Mouse (Mus musculus) monocyte, adult 2 months (primary cell): Measurements from ENCODE around the gene Pqlc2.

Experiments used
- DNase-seq, 2 experiments: peaks; one replicate each; pipeline ENCODE4 v3.0.0; 2022; ENCODE audit warnings: low spot score in 2 of 2, low read depth in 1 of 2

Pqlc2 gene

DNA sequence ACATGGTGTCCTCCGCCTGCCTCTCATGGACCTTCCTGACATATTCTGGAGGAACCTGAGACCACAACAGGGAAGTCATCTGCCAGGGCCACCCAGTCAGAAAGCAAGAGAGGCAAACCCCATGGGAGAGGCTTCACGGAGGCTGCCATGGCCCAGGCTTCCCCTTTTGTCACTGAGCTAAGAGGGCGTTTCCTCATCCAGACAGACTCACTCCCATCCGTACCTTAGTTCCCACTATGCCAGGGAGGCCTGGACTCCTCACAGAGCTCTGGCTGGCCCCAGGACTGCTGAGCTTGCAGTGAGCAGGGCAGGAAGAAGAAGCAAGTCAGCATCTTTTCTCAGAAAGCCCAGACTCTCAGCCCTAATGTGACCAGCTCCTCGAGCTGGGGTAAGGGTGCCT is 2.6 kb downstream of the Pqlc2 start:
- peak; percentile 52 to 64 for DNase-seq

DNA sequence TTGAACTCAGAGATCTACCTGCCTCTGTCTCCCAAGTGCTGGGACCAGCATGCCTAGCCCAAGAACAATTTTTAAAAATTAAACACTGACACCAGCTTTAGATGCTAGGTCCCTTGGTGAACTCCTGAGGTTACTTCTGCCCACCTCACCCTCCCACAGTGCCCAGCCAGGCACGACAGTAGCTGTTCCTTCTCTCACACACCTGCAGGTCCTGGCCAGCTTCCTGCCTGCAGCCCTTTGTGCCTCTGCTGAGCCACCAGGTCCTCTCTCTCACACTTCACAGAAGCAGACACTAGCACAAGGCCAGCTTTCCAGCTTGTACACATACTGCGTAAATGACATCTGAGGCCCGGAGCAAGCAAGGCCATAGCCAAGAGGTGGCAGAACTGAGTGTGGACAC is 5.0 kb downstream of the Pqlc2 start:
- no peak for DNase-seq

DNA sequence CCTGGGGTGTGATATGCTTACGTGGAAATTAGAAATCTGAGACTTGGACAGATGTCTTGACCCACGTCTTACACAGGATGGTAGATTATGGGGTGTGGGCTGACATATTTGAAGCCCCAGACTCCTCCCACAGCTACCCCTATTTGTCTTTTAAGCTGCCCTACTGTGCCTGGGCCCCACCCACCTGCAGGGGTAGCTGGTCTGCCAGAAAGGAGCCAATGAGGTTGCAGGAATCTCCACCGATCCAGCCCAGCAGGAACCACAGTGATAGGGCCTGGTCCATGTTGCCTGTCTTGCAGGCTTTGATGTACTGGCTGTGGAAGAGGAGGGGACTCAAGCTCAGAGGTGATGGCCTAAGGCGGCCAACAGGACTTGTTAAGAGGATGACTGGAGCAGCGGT is 8.3 kb downstream of the Pqlc2 start:
- DNase-seq, result no peak

DNA sequence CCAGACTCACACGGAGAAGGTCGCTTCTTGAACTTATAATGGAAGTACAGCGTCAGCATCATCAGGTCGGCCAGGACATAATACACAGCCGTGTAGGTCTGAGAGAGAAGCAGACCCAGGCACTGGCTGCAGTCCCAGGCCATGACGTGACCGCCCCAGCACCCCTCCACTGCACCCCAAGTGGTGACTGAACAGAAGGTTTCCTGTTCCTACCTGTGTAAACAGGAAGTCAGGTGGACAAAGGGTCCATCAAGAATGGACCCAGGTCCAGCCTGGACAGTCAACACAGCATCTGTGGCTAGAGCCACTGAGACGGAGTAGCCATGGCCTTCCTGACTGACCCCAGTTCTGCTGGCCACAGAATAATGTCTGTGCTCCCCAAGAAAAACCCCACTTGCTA is 8.7 kb downstream of the Pqlc2 start:
- no peak for DNase-seq

DNA sequence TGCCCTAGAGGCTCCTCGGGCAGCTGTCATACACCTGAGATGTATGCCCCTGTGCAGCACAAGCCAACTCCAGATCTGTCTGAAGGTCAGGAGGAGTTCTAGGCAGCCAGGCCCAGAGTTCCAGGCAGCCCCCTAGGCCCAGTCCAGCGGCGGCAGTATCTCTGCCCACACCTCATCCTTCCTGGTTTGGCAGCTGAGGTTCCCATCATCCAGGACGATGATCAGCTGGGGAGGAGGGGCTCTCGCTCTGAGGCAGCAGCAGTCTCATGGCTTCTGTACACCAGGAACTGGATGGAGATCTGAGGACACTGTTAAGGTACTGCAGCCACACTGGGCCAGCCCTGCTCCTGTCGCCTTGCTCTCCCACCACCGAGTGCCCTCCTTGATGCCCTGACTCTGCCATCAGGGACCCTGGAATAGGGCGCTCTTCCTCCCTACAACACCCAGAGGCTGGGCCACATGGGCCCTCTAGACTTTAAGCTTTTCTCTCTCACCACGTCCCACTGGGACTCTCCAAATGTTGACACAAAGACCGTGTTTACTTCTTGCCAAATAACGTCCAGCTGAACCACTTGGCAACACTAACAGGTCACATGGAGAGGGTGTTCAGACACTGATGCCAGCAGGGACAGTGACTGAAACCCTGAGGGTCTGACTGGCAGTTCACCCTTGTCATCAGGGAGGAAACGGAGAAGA is 11.7 kb downstream of the Pqlc2 start:
- DNase-seq, result no peak

DNA sequence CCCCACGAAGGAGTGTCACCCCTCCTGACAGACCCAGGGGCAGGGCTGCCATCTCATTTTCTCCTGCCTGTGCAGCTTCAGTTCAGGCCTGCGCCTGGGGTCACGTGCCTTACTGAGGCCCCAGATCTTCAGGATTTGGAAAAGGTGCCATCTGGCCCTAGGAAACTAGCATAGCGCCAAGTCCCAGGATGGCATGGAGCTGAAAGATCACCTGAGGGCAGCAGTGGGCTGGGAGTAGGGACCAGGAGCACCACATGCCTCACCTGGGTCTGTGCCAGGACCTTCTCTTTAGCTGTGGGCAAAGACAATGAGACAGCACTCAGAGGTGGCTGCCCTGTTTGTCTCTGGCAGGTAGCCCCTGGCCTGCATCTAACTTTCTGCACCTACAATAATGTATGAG is 12.9 kb downstream of the Pqlc2 start:
- DNase-seq, result no peak

DNA sequence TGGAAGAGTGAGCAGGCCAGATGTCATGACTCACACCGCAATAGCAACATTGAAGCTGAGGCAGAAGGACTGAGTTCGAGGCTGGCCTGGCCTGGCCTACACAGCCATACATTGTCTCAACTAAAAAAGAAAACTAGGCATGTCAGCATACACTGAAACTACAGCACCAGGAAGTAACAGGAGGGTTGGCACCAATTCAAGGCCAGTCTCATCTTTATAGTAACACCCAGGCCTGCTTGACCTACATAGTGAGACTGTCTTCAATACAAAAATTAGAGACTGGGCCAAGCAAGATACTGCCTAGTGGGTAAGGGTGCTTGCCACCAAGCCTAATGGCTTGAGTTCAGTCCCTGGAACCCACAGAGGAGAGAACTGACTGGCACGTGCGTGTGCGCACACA is 18.5 kb downstream of the Pqlc2 start:
- DNase-seq, result no peak

DNA sequence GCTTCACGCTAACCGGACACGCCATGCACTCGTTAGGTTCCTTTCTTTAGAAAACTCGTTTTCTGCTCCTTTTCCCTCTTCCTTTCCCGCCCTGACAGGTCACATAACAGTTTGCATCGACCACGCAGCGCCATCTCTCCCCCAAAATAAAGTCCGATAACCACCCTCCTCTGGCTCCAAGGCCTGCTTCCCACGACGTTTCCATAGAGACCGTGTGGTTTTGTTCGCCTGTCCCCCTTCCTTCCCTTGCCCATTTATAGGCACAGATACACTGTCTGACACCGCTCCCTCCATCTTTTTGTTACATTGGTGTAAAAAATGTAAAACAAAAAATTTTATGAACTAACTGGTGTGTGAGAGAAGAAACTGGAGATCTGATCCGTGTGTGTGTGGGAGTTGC is 19.4 kb downstream of the Pqlc2 start:
- DNase-seq, result no peak

DNA sequence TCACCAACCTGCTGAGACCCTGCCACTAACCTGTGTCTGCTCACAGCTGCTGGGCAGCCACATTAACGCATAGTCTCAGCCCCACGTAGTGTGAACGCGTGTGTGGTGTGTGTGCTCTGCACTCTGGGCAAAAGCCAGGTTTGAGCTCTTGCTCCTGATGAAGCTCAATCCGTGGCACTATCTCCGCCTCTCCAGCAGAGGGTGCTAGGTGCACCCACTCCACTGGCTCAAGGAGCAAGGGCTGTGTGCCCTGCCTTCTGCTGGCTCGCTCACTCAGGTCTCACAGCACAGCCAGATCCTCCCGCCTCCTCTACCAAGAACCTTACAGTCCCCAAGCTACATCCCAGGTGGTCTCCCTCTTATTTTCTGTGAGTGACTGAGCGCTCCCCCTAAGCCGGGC is 21.5 kb downstream of the Pqlc2 start:
- no peak for DNase-seq

DNA sequence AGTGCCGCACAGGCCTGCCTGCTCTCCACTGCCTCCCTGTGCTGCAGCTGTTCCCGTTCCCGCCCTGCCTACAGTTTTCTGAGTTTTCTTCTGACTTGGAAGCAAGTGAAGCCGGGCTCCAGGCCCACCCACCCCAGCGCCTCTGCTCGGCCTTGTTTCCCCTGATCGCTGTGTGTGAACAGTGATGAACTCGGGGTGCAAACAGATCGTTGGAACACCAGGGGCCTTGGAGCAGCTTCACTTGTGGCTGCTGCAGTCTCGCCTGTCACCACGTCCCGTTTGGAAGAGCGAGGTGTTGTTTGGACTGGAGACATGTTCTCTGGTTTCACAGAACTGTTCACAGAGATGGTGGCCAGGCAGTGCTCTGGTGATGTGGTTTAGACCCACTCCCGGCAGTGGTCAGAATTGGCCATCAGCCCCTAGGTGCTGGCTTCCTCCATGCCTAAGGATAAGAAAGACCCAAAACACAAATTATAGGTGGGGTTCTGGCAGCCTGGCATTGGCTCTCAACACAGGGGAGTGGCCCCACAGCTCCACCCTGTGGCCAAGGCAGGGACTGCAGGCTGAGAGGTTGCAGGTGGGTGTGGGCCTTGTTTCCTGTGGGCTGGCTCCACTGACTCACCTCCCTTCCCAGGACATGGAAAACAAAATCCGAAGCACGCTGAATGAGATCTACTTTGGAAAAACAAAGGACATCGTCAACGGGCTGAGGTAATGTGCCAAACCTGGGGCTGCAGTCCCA is 23.2 kb downstream of the Pqlc2 start:
- peak; percentile 23 to 43 for DNase-seq

DNA sequence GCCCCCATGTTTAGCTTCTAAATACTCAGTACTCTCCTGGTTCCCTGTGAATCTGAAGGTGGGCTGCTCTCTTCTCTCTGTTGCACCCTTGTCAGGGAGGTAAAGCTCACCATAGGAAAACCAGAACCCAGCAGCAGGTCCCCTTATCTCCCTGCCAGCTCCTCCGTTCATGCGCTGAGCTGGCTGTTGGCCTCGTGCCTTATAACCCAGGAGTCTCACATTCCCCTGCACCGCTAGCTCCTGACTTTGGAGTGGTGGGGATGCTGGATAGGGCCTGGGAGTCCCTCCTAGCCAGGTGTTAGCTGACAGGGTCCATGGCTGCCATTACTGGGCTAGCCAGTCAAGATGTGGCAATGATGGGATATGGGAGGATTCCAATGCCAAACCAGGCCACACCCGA is 24.3 kb downstream of the Pqlc2 start:
- no peak for DNase-seq

DNA sequence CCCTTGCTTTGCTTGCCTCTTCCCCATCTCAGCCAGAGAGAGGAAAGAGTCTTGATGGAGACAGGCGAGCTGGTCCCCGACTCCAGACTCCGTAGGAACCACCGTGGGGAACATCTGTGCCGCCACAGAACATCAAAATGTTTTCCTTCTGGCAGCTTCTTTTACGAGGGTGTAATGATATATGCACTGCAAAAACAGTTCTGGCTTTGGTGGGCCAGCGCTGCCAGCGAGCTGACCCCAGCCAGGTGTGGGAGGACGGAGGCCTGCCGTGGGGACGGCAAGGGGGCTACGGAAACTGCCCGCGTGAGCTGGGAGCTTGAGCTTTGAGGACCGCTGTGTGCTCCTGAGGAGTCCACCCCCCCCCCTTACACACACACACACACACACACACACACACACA is 25.6 kb downstream of the Pqlc2 start:
- no peak for DNase-seq

DNA sequence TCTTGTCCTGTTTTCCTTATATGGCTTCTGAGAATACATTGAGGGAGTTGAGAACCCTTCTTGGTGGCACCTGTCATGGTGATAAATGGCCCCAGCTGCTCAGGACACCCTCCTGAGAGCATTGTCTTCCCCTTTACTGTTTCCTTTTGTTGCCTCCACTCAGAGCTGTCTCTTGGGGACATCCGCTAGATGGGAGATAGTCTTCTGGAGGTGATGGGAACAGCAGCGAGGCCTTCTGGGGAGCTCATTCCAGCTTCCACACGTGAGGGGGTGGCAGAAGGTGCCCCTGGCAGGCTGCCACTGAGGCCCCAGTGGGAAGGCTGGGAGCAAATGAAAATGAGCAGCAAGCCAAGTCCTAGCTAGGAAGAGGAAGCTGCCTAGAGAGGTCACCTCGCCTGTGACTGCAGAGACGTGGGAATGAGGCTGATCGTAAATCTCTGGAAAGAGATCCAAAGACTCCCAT is 27.5 kb downstream of the Pqlc2 start:
- no peak for DNase-seq

DNA sequence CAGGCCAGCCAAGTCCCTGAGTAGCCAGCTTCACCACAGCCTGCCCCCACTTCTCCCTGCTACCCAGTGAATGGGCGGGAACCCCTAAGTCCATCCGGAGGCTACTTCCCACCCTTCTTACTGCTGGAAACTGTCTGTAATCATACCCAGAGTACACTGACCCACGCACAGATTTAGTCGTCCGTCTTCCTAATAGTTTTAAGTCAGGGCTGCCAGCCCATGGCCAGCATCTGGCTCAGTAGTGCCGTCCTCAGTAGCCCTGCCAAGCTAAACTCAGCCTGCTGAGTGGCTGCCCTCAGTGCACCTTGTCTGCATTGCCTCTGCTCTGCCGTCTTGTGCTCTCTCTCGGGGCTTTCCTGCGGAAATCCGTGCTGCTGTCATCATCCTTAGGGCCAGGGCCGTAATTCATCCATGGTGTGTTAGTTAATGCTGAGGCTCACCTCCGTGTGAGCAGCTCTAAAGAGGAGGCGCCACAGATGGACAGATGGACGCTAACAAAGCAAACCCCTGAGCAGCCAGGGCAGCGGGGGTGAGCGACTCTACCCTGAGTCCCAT is 28.6 kb downstream of the Pqlc2 start:
- DNase-seq, result no peak

DNA sequence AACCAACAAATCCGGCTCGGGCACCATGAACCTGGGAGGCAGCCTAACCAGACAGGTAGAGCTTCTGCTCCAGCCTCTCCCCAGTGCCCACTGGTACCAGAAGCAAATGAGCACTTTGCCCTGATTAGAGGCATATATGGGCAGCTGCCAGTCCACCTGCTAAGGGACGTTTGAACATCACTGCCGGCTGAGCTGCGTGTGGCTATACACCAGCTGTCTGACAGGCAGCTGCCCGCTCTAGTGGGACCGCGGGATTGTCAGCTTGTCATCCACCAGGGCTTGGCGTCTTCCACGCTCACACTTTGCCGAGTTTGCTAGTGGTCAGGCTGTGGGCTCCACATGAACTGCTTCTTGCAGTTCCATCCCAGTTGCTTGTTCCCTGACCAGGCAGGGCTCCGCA is 30.0 kb downstream of the Pqlc2 start:
- no peak for DNase-seq

DNA sequence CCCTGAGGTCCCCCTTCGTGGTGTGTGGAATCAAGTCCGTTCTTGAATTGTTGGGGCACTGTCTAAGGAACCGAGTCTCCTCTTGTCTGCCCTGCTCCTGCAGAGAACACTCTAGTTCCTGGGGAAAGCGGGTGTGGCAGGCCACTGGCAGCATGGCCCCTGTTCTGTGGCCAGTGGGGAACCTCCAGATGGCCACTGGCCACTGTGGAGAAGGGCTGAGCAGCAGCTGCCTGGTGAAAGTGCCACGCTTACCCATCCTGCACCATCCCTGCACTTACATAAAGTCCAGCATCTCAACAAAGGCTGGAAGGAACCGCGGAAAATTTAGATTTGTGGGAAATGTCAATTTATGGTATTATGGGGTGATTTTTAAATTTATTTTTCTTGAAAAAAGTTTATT is 34.1 kb downstream of the Pqlc2 start:
- no peak for DNase-seq

DNA sequence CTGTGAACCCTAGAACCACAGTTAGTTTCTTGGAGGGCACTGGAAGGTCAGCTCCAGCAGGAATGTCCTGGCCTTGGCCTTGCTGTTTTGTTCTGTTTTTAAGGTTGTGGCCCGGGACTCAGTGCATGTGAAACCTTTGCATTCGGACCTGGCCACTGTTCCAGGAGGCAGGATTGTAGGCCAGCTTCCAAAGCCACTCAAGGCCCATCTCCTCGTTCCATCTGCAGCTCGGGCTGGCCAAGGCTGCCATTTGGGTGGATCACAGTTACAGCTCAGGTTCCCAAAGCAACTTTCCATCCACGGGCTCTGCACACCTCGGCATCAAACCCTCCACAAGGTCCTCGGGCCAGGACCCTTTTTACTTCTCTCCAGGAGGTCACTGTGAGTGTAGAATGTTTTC is 35.9 kb downstream of the Pqlc2 start:
- DNase-seq, result no peak

DNA sequence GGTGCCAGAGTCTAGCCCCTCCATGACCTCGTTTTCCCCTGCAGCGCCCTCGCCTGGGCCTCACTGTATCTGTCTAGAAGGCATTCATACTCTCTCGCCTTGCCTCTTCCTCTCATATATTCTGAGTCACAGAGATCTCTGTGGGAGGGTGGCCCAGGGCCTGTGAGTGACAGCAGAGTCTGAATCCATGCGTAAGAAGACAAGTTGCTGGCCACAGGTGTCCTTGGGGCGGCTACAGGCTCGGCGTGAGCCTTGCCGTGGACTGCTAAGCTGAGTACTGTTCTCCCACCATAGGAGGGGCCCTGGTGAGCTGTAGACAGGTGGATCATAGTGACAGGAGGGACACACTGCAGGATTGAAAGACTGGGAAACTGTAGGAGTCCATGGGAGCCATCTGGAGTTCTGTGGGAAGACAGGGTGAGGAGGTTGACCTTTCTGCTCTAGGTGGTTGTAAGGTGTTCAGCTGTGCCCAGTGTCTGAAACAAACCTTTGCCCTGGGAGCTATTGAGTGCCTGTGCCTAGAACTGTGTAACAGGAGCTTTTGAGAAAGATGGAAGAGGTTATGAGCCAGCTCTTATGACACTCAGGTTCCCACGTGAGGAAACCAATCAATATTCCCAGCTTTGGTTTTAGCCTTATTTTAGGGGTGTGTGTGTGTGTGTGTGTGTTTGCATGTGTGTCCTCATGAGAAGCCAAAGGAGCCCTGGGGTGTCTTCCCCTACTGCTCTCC is 37.4 kb downstream of the Pqlc2 start:
- DNase-seq, result no peak

DNA sequence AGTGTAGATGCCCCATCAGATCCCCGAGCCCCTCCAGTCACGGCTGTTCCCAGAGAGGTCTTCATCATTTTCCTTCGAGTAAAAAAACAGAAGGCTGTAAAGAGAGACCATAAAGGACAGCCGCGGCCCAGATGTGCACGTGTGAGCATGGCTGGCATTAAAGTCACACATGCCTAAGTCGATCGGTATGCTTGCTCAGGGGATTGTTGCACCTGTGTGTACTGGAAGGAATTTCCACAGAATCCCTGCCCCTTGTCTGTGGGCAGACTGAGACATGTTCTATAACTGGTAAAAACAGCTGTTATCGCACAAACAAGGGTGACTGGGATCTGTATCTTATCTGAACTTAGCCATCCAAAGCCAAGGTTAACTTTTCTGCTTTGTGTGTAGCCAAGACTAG is 38.9 kb downstream of the Pqlc2 start:
- DNase-seq, result no peak

DNA sequence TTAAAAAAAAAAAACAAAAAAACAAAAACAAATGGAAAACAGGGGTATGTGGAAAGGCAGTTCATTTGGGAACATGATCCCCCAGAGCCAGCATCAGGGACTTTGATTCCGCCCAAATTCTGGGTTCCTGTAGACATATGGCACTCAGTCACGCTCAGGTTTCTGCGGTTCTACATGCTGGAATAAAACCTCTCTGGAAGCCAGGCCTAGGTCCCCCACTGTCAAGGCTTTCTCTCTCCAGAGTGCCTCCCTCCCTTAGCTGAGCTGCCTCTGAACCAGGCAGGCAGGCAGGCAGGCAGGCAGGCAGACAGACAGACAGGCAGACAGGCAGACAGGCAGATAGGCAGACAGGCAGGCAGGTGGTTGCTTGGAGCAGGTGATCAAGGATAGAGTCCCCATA is 40.3 kb downstream of the Pqlc2 start:
- DNase-seq, result no peak

DNA sequence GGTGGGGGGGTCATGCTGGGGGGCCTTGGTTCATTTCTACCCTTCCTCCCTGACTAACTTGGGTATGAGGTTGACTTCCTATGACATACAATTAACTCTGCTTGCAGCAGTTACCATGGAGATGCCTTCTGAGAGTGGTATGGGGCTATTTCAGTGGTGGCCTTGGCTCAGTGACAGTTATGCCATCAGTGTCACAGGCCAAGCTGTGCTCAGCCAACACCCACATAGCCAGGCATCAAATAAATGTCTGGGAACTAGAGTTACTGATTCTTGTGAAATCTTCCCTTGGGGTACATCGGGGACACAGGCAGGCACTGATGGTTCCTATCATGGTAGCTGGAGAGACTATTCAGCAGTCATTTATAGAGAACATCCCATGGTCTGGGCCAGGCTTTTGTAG is 42.3 kb downstream of the Pqlc2 start:
- DNase-seq, result no peak

DNA sequence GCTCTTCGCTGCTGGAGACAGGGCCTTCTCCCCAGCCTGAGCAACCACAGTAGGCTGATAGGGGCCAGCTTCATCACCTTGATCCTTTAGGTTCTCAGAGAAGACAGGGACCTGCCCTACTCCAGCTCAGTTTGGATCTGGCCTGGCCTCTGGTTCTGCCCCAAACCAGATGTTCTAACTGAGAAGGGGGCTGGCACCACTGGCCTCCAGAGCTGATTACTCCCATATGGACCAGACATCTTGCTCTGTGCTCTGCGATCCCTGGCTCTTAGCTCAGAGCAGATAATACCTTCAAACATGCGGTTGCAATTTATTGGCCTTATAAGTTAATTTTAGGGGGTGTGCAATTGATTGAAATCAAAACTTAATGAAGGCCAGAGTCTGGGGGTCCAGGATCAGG is 43.2 kb downstream of the Pqlc2 start:
- no peak for DNase-seq
